Mouse (Mus musculus) heart, postnatal 0 days (tissue): ENCODE results near the gene Atat1. TPM values are rescaled to one million over a fixed set of nuclear protein-coding genes. Genes with fewer than 3 reads are reported as not detected.
A peak's percentile ranks its signal among the peaks of the same experiment; 100 is the strongest.

Source experiments
- ATAC-seq: fragments of 200-750 bp; cut with Nextera tagmentation; 2 replicates; pipeline ENCODE4 v1.8.0; 2017; ENCODE audit warnings: low read depth, moderate number of reproducible peaks, moderate library complexity; ENCODE audit not compliant: insufficient read depth
- DNase-seq: peaks from one replicate; pipeline ENCODE4 v3.0.0-alpha.2; 2016; ENCODE audit warnings: low spot score
- H3K27ac ChIP-seq: fragments of 300-500 bp; sonication (generic); 2 replicates; pipeline ENCODE4 v1.5.1; 2014; ENCODE audit warnings: low read depth, mild to moderate bottlenecking
- H3K27me3 ChIP-seq: fragments of 300-500 bp; sonication (generic); 2 replicates; pipeline ENCODE4 v1.6.1; 2014; ENCODE audit warnings: low read length, mixed read lengths; ENCODE audit not compliant: control insufficient read depth, insufficient read depth
- H3K36me3 ChIP-seq: fragments of 300-500 bp; sonication (generic); replicated peaks from 2 replicates; pipeline ENCODE4 v1.6.1; 2014; ENCODE audit warnings: low read length, mixed read lengths; ENCODE audit not compliant: control insufficient read depth, insufficient read depth
- H3K4me1 ChIP-seq: fragments of 300-500 bp; sonication (generic); 2 replicates; pipeline ENCODE4 v1.6.1; 2014; ENCODE audit warnings: antibody characterized with exemption; ENCODE audit not compliant: control insufficient read depth, insufficient read depth
- H3K4me2 ChIP-seq: fragments of 300-500 bp; sonication (generic); 2 replicates; pipeline ENCODE4 v1.6.1; 2014; ENCODE audit warnings: low read depth, mild to moderate bottlenecking, low read length, moderate library complexity
- H3K4me3 ChIP-seq: fragments of 300-500 bp; sonication (generic); 2 replicates; pipeline ENCODE4 v1.5.1; 2014; ENCODE audit warnings: low read depth, low read length
- H3K9ac ChIP-seq: fragments of 300-500 bp; sonication (generic); replicated peaks from 2 replicates; pipeline ENCODE4 v1.6.1; 2014; ENCODE audit warnings: low read depth, low read length, mixed read lengths
- H3K9me3 ChIP-seq: fragments of 300-500 bp; sonication (generic); replicated peaks from 2 replicates; pipeline ENCODE4 v1.6.1; 2016; ENCODE audit warnings: low read length; ENCODE audit not compliant: control insufficient read depth
- CTCF ChIP-seq: IDR thresholded peaks from 2 replicates; pipeline ENCODE4 v1.5.1; 2016; ENCODE audit warnings: antibody characterized with exemption, control low read depth, low read depth
- EP300 ChIP-seq: IDR thresholded peaks from 2 replicates; pipeline ENCODE4 v1.6.1; 2016; ENCODE audit warnings: antibody characterized with exemption, low read depth
- WGBS: fragments of 180-500 bp; shearing (Covaris S2); extraction: QIAGEN DNeasy Blood & Tissue Kit; methylation state at CpG from one replicate; pipeline ENCODE4 v1.1.7; 2014; 5-methylcytosine and 5-hydroxymethylcytosine counted together
- microRNA counts: library from miRNA; unstranded; fragments of <30 nt; microRNA quantifications from one replicate; lab custom pipeline; 2015
- microRNA-seq: library from miRNA; unstranded; fragments of <30 nt; microRNA quantifications from one replicate; pipeline ENCODE4, GENCODE M21; 2016
- polyA plus RNA-seq: library from polyadenylated mRNA; unstranded; fragments of >200 nt; fragmentation: Nextera tagmentation; extraction: Ambion mirVana; gene quantifications from 2 replicates; pipeline ENCODE4 v1.2.1, GENCODE M21; 2015
- total RNA-seq: library from RNA; depleted of rRNA; stranded (reverse); fragments of >200 nt; gene quantifications from 2 replicates; pipeline ENCODE4 v1.2.3, GENCODE M21; 2014; ENCODE audit warnings: low replicate concordance; rRNA removed

The Atat1 gene
- total and polyA plus RNA-seq, 2 experiments from 2014 or later, result 19.1 to 31.0 TPM

GRCm38 (mm10) chr17:35859371-35859770, 50.5 kb downstream of the Atat1 start:
- Histone ChIP-seq H3K9me3 (no peaks in the 10 kb centered on the region), H3K9ac (no peak overlapping the region), H3K4me1 (peaks cover 10% of the 10 kb centered on the region; the same call in 1 of the 2 replicates), H3K4me2 (no peak overlapping the region), H3K27me3 (no peaks in the 10 kb centered on the region), H3K4me3 (no peak overlapping the region), H3K36me3 (peaks cover 26% of the 10 kb centered on the region), H3K27ac (no peak overlapping the region)
- DNase-seq, result no peak
- TF ChIP-seq CTCF, result no peak
- TF ChIP-seq EP300, result no peak
- ATAC-seq, result no peak
- WGBS, result 93% methylated on average over 1 of the region's 1 CpGs

GRCm38 (mm10) chr17:35850974-35851373, 58.9 kb downstream of the Atat1 start:
- Histone ChIP-seq H3K4me3 (no peak overlapping the region), H3K4me1 (no peaks in the 10 kb centered on the region), H3K36me3 (peaks cover 83% of the 10 kb centered on the region), H3K27me3 (no peaks in the 10 kb centered on the region), H3K4me2 (no peak overlapping the region), H3K9me3 (no peaks in the 10 kb centered on the region), H3K27ac (no peak overlapping the region), H3K9ac (no peak overlapping the region)
- 73% methylated on average over 3 of the region's 3 CpGs for WGBS
- no peak for TF ChIP-seq EP300
- TF ChIP-seq CTCF, result no peak
- no peak for DNase-seq
- no peak for ATAC-seq

- no peaks in the 10 kb centered on the region for H3K9me3 ChIP-seq
- peaks cover 78% of the 10 kb centered on the region for H3K36me3 ChIP-seq
- H3K27me3 ChIP-seq, result no peaks in the 10 kb centered on the region
- H3K27ac ChIP-seq, result no peak overlapping the region
- DNase-seq, result no peak
- TF ChIP-seq EP300, result no peak
- TF ChIP-seq CTCF, result peak; percentile 34
- no peak overlapping the region for H3K9ac ChIP-seq
- no peaks in the 10 kb centered on the region for H3K4me1 ChIP-seq
- ATAC-seq, result peak; percentile 58; the same call in 1 of the 2 replicates
- WGBS, result 33% methylated on average over 1 of the region's 1 CpGs
- H3K4me3 ChIP-seq, result no peak overlapping the region
- H3K4me2 ChIP-seq, result no peak overlapping the region
Observed at GRCm38 (mm10) chr17:35848112-35848511, 61.8 kb downstream of the Atat1 start.

MicroRNA genes within 50 kb of the gene (microRNA counts, 519-probe panel; counts per million panel counts)
- microRNA mmu-miR-1894-3p (lab: Ali Mortazavi, UCI) (not detected), microRNA mmu-miR-1894-5p (lab: Ali Mortazavi, UCI) (not detected)

Small RNA genes within 50 kb of the gene (microRNA-seq; reads per million reads assigned to microRNA genes)
- gene Gm28033 (not detected), gene Mir1894 (not detected)

Other genes with a start within 250 kb of the Atat1 start
- gene Vars2, start 242.5 kb downstream of the Atat1 start, total RNA-seq, result 25.5 and 59.8 TPM in 2 replicates
- 9.4 and 9.8 TPM in 2 replicates for gene Vars2, start 242.5 kb downstream of the Atat1 start, polyA plus RNA-seq
- gene Gtf2h4, start 236.3 kb downstream of the Atat1 start, total RNA-seq, result 21.0 and 24.2 TPM in 2 replicates
- gene Gtf2h4, start 236.3 kb downstream of the Atat1 start, polyA plus RNA-seq, result 18.0 and 21.2 TPM in 2 replicates
- 105 and 206 TPM in 2 replicates for gene Ddr1, start 205.5 kb downstream of the Atat1 start, total RNA-seq
- 63.9 and 71.8 TPM in 2 replicates for gene Ddr1, start 205.5 kb downstream of the Atat1 start, polyA plus RNA-seq
- gene Ier3, start 88.4 kb downstream of the Atat1 start, total RNA-seq, result 41.7 and 50.5 TPM in 2 replicates
- 70.7 and 79.4 TPM in 2 replicates for gene Ier3, start 88.4 kb downstream of the Atat1 start, polyA plus RNA-seq
- 161 and 163 TPM in 2 replicates for gene Flot1, start 86.8 kb downstream of the Atat1 start, total RNA-seq
- gene Flot1, start 86.8 kb downstream of the Atat1 start, polyA plus RNA-seq, result 122 and 132 TPM in 2 replicates
- gene Tubb5, start 71.8 kb downstream of the Atat1 start, total RNA-seq, result 1,043 and 1,325 TPM in 2 replicates
- gene Tubb5, start 71.8 kb downstream of the Atat1 start, polyA plus RNA-seq, result 259 and 267 TPM in 2 replicates
- 5.4 and 25.0 TPM in 2 replicates for gene Mdc1, start 68.6 kb downstream of the Atat1 start, total RNA-seq
- gene Mdc1, start 68.6 kb downstream of the Atat1 start, polyA plus RNA-seq, result 2.3 and 3.0 TPM in 2 replicates
- gene Nrm, start 48.8 kb downstream of the Atat1 start, total RNA-seq, result 16.1 and 36.2 TPM in 2 replicates
- gene Nrm, start 48.8 kb downstream of the Atat1 start, polyA plus RNA-seq, result 18.0 and 21.6 TPM in 2 replicates
- 30.0 and 35.0 TPM in 2 replicates for gene Ppp1r18, start 44.5 kb downstream of the Atat1 start, total RNA-seq
- 10.0 and 11.6 TPM in 2 replicates for gene Ppp1r18, start 44.5 kb downstream of the Atat1 start, polyA plus RNA-seq
- 18.2 and 24.1 TPM in 2 replicates for gene Dhx16, start 30.3 kb downstream of the Atat1 start, total RNA-seq
- 14.9 and 15.0 TPM in 2 replicates for gene Dhx16, start 30.3 kb downstream of the Atat1 start, polyA plus RNA-seq
- gene 2310061I04Rik, start 12.6 kb downstream of the Atat1 start, total RNA-seq, result 32.5 and 36.6 TPM in 2 replicates
- gene 2310061I04Rik, start 12.6 kb downstream of the Atat1 start, polyA plus RNA-seq, result 51.9 and 53.1 TPM in 2 replicates
- gene Mrps18b, start 6.3 kb upstream of the Atat1 start, total RNA-seq, result 38.0 and 73.7 TPM in 2 replicates
- gene Mrps18b, start 6.3 kb upstream of the Atat1 start, polyA plus RNA-seq, result 68.6 and 77.0 TPM in 2 replicates
- 11.2 and 20.7 TPM in 2 replicates for gene Ppp1r10, start 6.4 kb upstream of the Atat1 start, total RNA-seq
- 14.8 and 20.2 TPM in 2 replicates for gene Ppp1r10, start 6.4 kb upstream of the Atat1 start, polyA plus RNA-seq
- 44.0 and 47.0 TPM in 2 replicates for gene Abcf1, start 59.7 kb upstream of the Atat1 start, total RNA-seq
- gene Abcf1, start 59.7 kb upstream of the Atat1 start, polyA plus RNA-seq, result 68.5 and 74.5 TPM in 2 replicates
- gene Gnl1, start 69.8 kb upstream of the Atat1 start, total RNA-seq, result 18.7 and 27.2 TPM in 2 replicates
- 26.2 and 30.0 TPM in 2 replicates for gene Gnl1, start 69.8 kb upstream of the Atat1 start, polyA plus RNA-seq
- 0.61 and 20.4 TPM in 2 replicates for gene Prr3, start 70.2 kb upstream of the Atat1 start, total RNA-seq
- 6.7 and 8.6 TPM in 2 replicates for gene Prr3, start 70.2 kb upstream of the Atat1 start, polyA plus RNA-seq
- 6.2 TPM in 1 of 2 replicates, not detected in the other for gene H2-T24, start 110.5 kb upstream of the Atat1 start, total RNA-seq
- gene H2-T24, start 110.5 kb upstream of the Atat1 start, polyA plus RNA-seq, result 1.8 TPM in 2 replicates
- 19.2 and 34.8 TPM in 2 replicates for gene H2-T23, start 122.8 kb upstream of the Atat1 start, total RNA-seq
- gene H2-T23, start 122.8 kb upstream of the Atat1 start, polyA plus RNA-seq, result 10.3 and 10.8 TPM in 2 replicates
- 17.4 and 19.6 TPM in 2 replicates for gene H2-T22, start 132.7 kb upstream of the Atat1 start, total RNA-seq
- 8.2 and 8.4 TPM in 2 replicates for gene H2-T22, start 132.7 kb upstream of the Atat1 start, polyA plus RNA-seq
- gene Gm6034, start 132.9 kb upstream of the Atat1 start, total RNA-seq, result not detected in 2 replicates
- gene Gm6034, start 132.9 kb upstream of the Atat1 start, polyA plus RNA-seq, result not detected in 2 replicates
- gene Gm11127, start 148.3 kb upstream of the Atat1 start, total RNA-seq, result not detected in 2 replicates
- gene Gm11127, start 148.3 kb upstream of the Atat1 start, polyA plus RNA-seq, result not detected in 2 replicates
- gene Gm19684, start 211.6 kb upstream of the Atat1 start, total RNA-seq, result 0.35 TPM in 1 of 2 replicates, not detected in the other
- not detected in 2 replicates for gene Gm19684, start 211.6 kb upstream of the Atat1 start, polyA plus RNA-seq
- gene Gm7030, start 219.3 kb upstream of the Atat1 start, total RNA-seq, result not detected in 2 replicates
- gene Gm7030, start 219.3 kb upstream of the Atat1 start, polyA plus RNA-seq, result not detected in 2 replicates